Mouse (Mus musculus): ENCODE results near the gene Pus3.

DNA sequence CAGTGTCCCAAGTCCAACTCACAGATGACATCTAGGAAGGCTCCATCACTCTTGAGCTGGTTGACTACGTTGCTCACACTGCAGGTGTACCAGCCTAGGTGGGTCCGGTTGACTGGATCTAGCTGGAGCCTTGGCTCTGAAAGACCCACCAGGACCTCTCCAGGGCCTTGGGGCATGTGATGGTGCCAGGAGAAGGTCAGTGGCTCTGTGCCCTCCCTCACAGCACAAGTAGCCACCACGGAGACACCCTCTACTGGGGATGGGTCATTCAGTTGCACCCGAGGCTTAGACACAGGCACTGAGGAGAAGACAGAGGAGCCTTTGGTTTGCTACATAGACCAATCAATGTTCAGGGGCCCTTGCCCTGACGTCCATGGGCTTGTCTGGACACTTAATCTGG, 42.2 kb upstream of the Pus3 start:
- TF ChIP-seq EP300 (optimal IDR thresholded peaks at IDR 0.05), result no peak
- TF ChIP-seq CTCF (IDR thresholded peaks at IDR 0.05; ENCODE audit: low read depth), result no peak
